Mouse (Mus musculus) midbrain, embryonic 11.5 days (tissue): ENCODE measurements at regions not wholly inside any gene's neighbourhood (a gene's known extent, or its start where the extent isn't known, plus 50 kb on each side); places are given as distances from the start of the nearest gene placed in this dataset.
"Not testable (repeated sequence)": the region's sequence is repeated elsewhere in the genome, so short reads cannot be mapped to it uniquely, and the experiment has no call there.

Experiments used
- ATAC-seq: fragments of 200-750 bp; cut with Nextera tagmentation; 2 replicates; pipeline ENCODE4 v1.8.0; 2017; ENCODE audit warnings: moderate TSS enrichment, moderate library complexity; ENCODE audit not compliant: low FRiP score
- DNase-seq: peaks from one replicate; pipeline ENCODE4 v3.0.0; 2015; ENCODE audit warnings: low spot score; ENCODE audit errors: missing footprints
- H3K27ac ChIP-seq: fragments of 300-500 bp; sonication (generic); 2 replicates; pipeline ENCODE4 v1.5.1; 2014; ENCODE audit warnings: low read depth, low read length
- H3K27me3 ChIP-seq: fragments of 300-500 bp; sonication (generic); 2 replicates; pipeline ENCODE4 v1.6.1; 2014; ENCODE audit warnings: mild to moderate bottlenecking, low read length, moderate library complexity, mixed read lengths; ENCODE audit not compliant: control insufficient read depth, insufficient read depth
- H3K36me3 ChIP-seq: fragments of 300-500 bp; sonication (generic); 2 replicates; pipeline ENCODE4 v1.6.1; 2014; ENCODE audit warnings: mild to moderate bottlenecking, low read length, moderate library complexity, mixed read lengths; ENCODE audit not compliant: control insufficient read depth, insufficient read depth
- H3K4me1 ChIP-seq: fragments of 300-500 bp; sonication (generic); 2 replicates; pipeline ENCODE4 v1.6.1; 2014; ENCODE audit warnings: low read length; ENCODE audit not compliant: control insufficient read depth, insufficient read depth
- H3K4me2 ChIP-seq: fragments of 300-500 bp; sonication (generic); 2 replicates; pipeline ENCODE4 v1.6.1; 2014; ENCODE audit warnings: mild to moderate bottlenecking, moderate library complexity
- H3K4me3 ChIP-seq: fragments of 300-500 bp; sonication (generic); 2 replicates; pipeline ENCODE4 v1.5.1; 2014; ENCODE audit warnings: low read depth, low read length
- H3K9ac ChIP-seq: fragments of 300-500 bp; sonication (generic); 2 replicates; pipeline ENCODE4 v1.6.1; 2014; ENCODE audit warnings: low read length
- H3K9me3 ChIP-seq: fragments of 300-500 bp; sonication (generic); 2 replicates; pipeline ENCODE4 v1.6.1; 2016; ENCODE audit warnings: low read length; ENCODE audit not compliant: control insufficient read depth
- WGBS: fragments of 180-500 bp; shearing (Covaris S2); extraction: QIAGEN DNeasy Blood & Tissue Kit; methylation state at CpG from one replicate; pipeline ENCODE4 v1.1.7; 2014; 5-methylcytosine and 5-hydroxymethylcytosine counted together

GRCm38 (mm10) chr11:20390622-20391021, 58.1 kb upstream of the Slc1a4 start:
- Histone ChIP-seq H3K4me1 (no peaks in the 10 kb centered on the region), H3K4me3 (no peak overlapping the region), H3K4me2 (no peak overlapping the region), H3K9ac (no peak overlapping the region), H3K27ac (no peak overlapping the region), H3K9me3 (no peaks in the 10 kb centered on the region; the same call in 1 of the 2 replicates), H3K27me3 (no peaks in the 10 kb centered on the region), H3K36me3 (no peaks in the 10 kb centered on the region)
- no peak for DNase-seq
- WGBS: 83% methylated on average over 3 of the region's 3 CpGs
- no peak for ATAC-seq

DNA sequence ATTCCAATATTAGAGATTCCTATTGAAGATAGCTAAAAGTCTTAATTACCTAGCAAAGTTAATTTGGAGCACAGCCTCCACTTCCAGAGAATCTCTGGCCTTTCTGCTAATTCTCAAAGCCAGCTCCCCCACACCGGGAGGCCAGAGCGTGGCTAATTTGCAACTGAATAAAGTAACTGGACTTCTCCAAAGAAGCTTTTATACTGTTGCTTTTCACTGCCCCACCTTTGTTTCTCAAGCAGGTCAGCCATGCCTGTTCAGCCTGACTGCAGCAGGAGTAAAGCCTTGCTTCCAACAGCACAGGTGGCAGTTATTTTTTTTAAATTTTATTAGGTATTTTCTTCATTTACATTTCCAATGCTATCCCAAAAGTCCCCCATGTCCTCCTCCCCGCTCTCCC, 60.8 kb upstream of the Slc1a4 start:
- H3K4me1 ChIP-seq, H3K9ac ChIP-seq, H3K27ac ChIP-seq, H3K36me3 ChIP-seq, H3K27me3 ChIP-seq, ATAC-seq, H3K4me3 ChIP-seq, H3K4me2 ChIP-seq, H3K9me3 ChIP-seq: not testable (repeated sequence)
- WGBS: 52% methylated on average over 3 of the region's 3 CpGs
- peak; percentile 28 for DNase-seq

- not testable (repeated sequence) for H3K9me3 ChIP-seq, H3K4me1 ChIP-seq, DNase-seq, H3K27ac ChIP-seq, H3K4me3 ChIP-seq, H3K36me3 ChIP-seq, H3K27me3 ChIP-seq, H3K9ac ChIP-seq, ATAC-seq, H3K4me2 ChIP-seq
- WGBS: 92% methylated on average over 3 of the region's 3 CpGs
These were observed 61.3 kb upstream of the Slc1a4 start for GRCm38 (mm10) chr11:20393807-20394206.

DNA sequence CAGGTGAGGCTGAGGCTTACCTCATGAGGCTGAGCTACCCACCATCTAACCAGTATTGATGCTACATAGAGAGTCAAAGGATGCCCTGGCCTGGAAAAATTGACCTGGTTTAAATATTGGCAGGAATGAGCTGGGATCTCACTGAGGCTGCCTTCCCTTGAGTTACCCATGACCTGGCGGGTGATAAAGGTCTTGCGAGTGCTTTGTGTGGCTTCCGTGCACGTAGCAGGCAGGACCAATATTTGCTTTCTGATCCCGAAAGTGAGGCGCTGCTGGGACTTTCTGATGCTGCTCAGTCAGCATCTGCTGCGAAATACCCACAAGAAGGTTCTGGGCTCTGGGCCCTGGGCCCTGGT, 63.3 kb upstream of the Slc1a4 start:
- no peak for ATAC-seq
- no peaks in the 10 kb centered on the region; the same call in 1 of the 2 replicates for H3K9me3 ChIP-seq
- H3K9ac ChIP-seq: no peak overlapping the region
- H3K4me1 ChIP-seq: peaks cover 5% of the 10 kb centered on the region
- H3K4me2 ChIP-seq: no peak overlapping the region
- no peaks in the 10 kb centered on the region for H3K36me3 ChIP-seq
- no peak overlapping the region for H3K4me3 ChIP-seq
- 85% methylated on average over 7 of the region's 7 CpGs for WGBS
- H3K27me3 ChIP-seq: no peaks in the 10 kb centered on the region
- H3K27ac ChIP-seq: no peak overlapping the region
- peak; percentile 49 for DNase-seq

DNA sequence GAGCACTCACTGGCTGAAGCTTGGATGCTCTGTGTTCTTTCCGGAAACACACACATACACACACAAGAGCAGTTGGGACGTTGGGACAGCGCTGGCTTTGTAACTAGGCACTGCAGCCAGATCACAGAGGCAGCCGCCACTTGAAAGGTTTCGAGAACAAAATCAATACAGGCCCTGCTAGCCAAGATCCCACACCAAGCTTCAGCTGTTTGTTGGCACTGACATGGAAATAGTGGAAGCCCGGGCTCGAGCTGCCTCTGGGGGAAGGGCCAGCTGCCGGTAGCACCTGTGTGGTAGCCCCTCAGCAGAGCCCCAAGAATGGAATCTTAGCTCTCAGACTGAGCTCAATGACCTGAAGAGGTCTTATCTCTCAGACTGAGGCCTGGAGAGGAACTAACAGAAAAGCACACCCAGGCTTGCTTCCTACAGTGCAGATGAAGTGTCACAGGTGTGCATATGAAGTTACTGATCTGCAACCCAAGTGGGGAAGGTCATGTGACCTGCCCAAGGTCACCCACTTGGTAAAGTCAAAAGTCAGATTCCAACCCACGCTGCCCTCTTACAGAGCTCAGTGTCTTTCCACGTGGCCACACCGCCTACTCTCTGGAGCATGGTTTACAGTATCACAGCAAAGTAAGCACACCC, 63.8 kb upstream of the Slc1a4 start:
- 78% methylated on average over 11 of the region's 11 CpGs for WGBS
- no peak overlapping the region for H3K27ac ChIP-seq
- no peaks in the 10 kb centered on the region; the same call in 1 of the 2 replicates for H3K9me3 ChIP-seq
- H3K4me3 ChIP-seq: no peak overlapping the region
- H3K4me2 ChIP-seq: no peak overlapping the region
- no peaks in the 10 kb centered on the region for H3K27me3 ChIP-seq
- DNase-seq: peak; percentile 54
- peaks cover 5% of the 10 kb centered on the region for H3K4me1 ChIP-seq
- no peaks in the 10 kb centered on the region for H3K36me3 ChIP-seq
- no peak overlapping the region for H3K9ac ChIP-seq
- no peak for ATAC-seq

DNA sequence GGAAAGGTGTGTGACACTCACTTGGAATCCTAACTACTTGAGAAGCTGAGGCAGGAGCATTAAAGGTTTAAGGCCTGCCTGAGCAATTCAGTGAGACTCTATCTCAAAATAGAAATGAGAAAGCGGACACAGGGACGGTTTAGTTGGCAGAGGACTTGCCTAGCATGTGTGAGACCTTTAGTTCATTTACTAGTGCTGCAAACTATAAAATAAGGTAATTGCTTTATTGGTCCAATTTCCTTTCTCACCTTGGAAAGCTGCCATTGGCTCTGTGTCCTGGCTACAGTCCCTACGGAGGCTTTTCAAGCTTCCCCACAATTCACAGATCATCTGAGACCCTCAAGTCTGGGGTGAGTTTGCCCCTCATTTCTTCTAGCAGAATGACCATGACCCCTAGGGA, 64.4 kb upstream of the Slc1a4 start:
- H3K9me3 ChIP-seq: no peaks in the 10 kb centered on the region
- no peak overlapping the region for H3K27ac ChIP-seq
- no peak overlapping the region for H3K4me3 ChIP-seq
- ATAC-seq (no peak), DNase-seq (no peak)
- no peak overlapping the region for H3K4me2 ChIP-seq
- H3K36me3 ChIP-seq: no peaks in the 10 kb centered on the region
- WGBS: 92% methylated on average over 3 of the region's 3 CpGs
- H3K9ac ChIP-seq: no peak overlapping the region
- peaks cover 5% of the 10 kb centered on the region for H3K4me1 ChIP-seq
- no peaks in the 10 kb centered on the region for H3K27me3 ChIP-seq

DNA sequence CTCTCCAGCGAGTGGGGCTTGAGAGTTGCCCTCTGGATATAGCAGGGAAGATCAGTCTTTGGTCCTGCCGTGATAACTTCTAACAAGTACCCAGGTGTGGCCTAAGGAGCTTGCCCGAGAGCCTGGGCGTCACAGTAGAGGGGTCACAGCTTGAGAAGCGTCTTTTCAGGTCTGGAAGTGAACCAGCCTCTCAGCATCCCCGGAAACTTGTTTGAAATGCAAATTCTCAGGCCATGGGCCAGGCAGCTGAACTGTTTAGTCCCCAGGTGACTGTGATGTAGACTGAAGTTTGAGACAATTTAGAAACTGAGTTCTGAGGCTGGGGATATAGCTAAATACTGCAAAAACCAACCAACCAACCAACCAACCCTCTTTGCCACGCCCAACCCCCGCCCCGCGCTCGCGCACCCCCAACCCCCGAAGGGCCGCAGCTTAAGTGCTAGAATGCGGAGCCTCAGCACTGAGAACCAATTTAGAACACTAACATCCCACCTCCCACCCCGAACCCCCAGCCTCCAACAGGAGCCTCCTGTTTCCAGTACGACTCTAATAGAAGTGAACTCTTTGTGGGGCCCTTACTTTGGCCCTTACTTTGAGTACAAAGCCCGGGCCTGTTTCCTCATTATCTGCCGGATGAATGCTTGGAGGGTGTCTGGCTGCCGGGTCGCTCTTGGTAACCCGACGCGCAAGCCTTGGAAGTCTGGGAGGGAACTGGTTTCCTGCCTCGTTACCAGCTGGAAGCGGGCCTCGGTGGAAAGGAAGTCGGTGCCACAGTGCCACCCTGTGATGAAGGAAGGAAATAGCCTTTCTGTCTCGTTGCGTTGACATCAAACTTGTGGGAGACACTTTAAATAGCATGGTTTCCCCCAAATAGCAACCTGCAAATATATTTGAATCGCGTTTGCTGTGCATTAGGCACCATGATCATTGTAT, 68.1 kb upstream of the Slc1a4 start:
- Histone ChIP-seq H3K9me3 (no peaks in the 10 kb centered on the region), H3K27me3 (no peaks in the 10 kb centered on the region), H3K27ac (no peak overlapping the region), H3K36me3 (no peaks in the 10 kb centered on the region), H3K4me3 (peak overlapping the region; percentile 21), H3K4me1 (peaks cover 5% of the 10 kb centered on the region), H3K9ac (peak overlapping the region; percentile 47), H3K4me2 (peak overlapping the region; percentile 53)
- peak; percentile 94 for DNase-seq
- 4% methylated on average over 32 of the region's 32 CpGs for WGBS
- ATAC-seq: peak; percentile 94

DNA sequence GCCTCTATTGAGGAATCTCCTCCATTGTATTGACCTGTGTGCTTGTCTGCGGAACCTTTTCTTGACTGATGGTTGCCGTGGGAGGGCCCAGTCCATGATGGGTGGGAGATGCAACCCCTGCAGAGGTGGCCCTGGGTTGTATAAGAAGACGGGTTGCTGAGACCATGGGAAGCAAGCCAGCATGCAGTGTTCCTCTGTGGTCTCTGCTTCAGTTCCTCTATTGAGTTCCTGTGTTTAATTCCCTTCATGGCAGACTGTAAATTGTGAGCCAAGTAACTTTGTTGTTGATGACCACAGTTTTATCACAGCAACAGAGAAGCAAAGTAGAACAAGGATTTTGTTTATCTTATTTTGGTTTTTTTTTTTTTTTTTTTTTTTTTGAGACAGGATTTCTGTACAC, 70.9 kb upstream of the Slc1a4 start:
- Histone ChIP-seq H3K4me1 (peaks cover 5% of the 10 kb centered on the region), H3K27ac (no peak overlapping the region), H3K4me3 (no peak overlapping the region), H3K9me3 (no peaks in the 10 kb centered on the region), H3K9ac (no peak overlapping the region), H3K27me3 (no peaks in the 10 kb centered on the region), H3K36me3 (no peaks in the 10 kb centered on the region), H3K4me2 (no peak overlapping the region)
- 62% methylated on average over 3 of the region's 3 CpGs for WGBS
- no peak for ATAC-seq
- DNase-seq: no peak

GRCm38 (mm10) chr11:20404476-20404875, 72.0 kb upstream of the Slc1a4 start:
- Histone ChIP-seq H3K4me1 (peaks cover 5% of the 10 kb centered on the region), H3K9ac (no peak overlapping the region), H3K36me3 (no peaks in the 10 kb centered on the region), H3K27ac (no peak overlapping the region), H3K4me2 (no peak overlapping the region), H3K27me3 (no peaks in the 10 kb centered on the region), H3K9me3 (no peaks in the 10 kb centered on the region), H3K4me3 (no peak overlapping the region)
- 80% methylated on average over 5 of the region's 5 CpGs for WGBS
- DNase-seq (no peak), ATAC-seq (no peak)
